Mouse (Mus musculus): ENCODE data around the gene Rxra. TPM values are rescaled to one million over a fixed set of nuclear protein-coding genes. Genes with fewer than 3 reads are reported as not detected.
A peak's percentile ranks its signal among the peaks of the same experiment; 100 is the strongest.

The Rxra gene
- total and polyA plus RNA-seq, 3 experiments, result 0.05 TPM; not detected in 2

GRCm38 (mm10) chr2:27734328-27734727 lies 58.1 kb downstream of the Rxra start:
- Histone ChIP-seq H3K4me1 (ENCODE audit: insufficient read depth, low read depth, low read length) (peaks cover 7% of the 10 kb centered on the region; the same call in 1 of the 2 replicates), H3K27me3 (ENCODE audit: insufficient read depth, low read length) (peaks cover 86% of the 10 kb centered on the region), H3K4me3 (ENCODE audit: low read depth, low read length) (no peak overlapping the region), H3K36me3 (replicated peaks) (no peaks in the 10 kb centered on the region), H3K9me3 (replicated peaks) (no peaks in the 10 kb centered on the region)
- ATAC-seq (ENCODE audit: extremely low read depth, insufficient number of reproducible peaks, low FRiP score, poor library complexity, severe bottlenecking) (no peak), DNase-seq (ENCODE audit: low spot score) (no peak)
- TF ChIP-seq GATA2 (IDR thresholded peaks at IDR 0.05; ENCODE audit: borderline replicate concordance, low read depth, low read length), result no peak
- no peak for TF ChIP-seq CTCF (IDR thresholded peaks at IDR 0.05; ENCODE audit: low read depth, low read length)
- TF ChIP-seq GATA1 (IDR thresholded peaks at IDR 0.05; ENCODE audit: borderline replicate concordance, low read length), result no peak
- no peak for TF ChIP-seq POLR2AphosphoS5 (IDR thresholded peaks at IDR 0.05; ENCODE audit: insufficient replicate concordance, low read depth, low read length)
- TF ChIP-seq TAL1 (conservative IDR thresholded peaks at IDR 0.05; ENCODE audit: low read depth, low read length), result no peak

GRCm38 (mm10) chr2:27734800-27735199 lies 58.6 kb downstream of the Rxra start:
- TF ChIP-seq CTCF (IDR thresholded peaks at IDR 0.05; ENCODE audit: low read depth, low read length) (no peak), TAL1 (conservative IDR thresholded peaks at IDR 0.05; ENCODE audit: low read depth, low read length) (no peak), POLR2AphosphoS5 (IDR thresholded peaks at IDR 0.05; ENCODE audit: insufficient replicate concordance, low read depth, low read length) (no peak), GATA1 (IDR thresholded peaks at IDR 0.05; ENCODE audit: borderline replicate concordance, low read length) (no peak)
- H3K4me3 ChIP-seq (ENCODE audit: low read depth, low read length), result no peak overlapping the region
- DNase-seq (ENCODE audit: low spot score) (no peak), ATAC-seq (ENCODE audit: extremely low read depth, insufficient number of reproducible peaks, low FRiP score, poor library complexity, severe bottlenecking) (no peak)
- no peaks in the 10 kb centered on the region for H3K9me3 ChIP-seq (replicated peaks)
- peaks cover 88% of the 10 kb centered on the region for H3K27me3 ChIP-seq (ENCODE audit: insufficient read depth, low read length)
- H3K36me3 ChIP-seq (replicated peaks), result no peaks in the 10 kb centered on the region
- H3K4me1 ChIP-seq (ENCODE audit: insufficient read depth, low read depth, low read length), result peaks cover 8% of the 10 kb centered on the region

- ATAC-seq (ENCODE audit: extremely low read depth, insufficient number of reproducible peaks, low FRiP score, poor library complexity, severe bottlenecking) (no peak), DNase-seq (ENCODE audit: low spot score) (no peak)
- Histone ChIP-seq H3K9me3 (replicated peaks) (no peaks in the 10 kb centered on the region), H3K4me1 (ENCODE audit: insufficient read depth, low read depth, low read length) (peaks cover 15% of the 10 kb centered on the region), H3K4me3 (ENCODE audit: low read depth, low read length) (no peak overlapping the region), H3K36me3 (replicated peaks) (no peaks in the 10 kb centered on the region), H3K27me3 (ENCODE audit: insufficient read depth, low read length) (peaks cover 92% of the 10 kb centered on the region)
- no peak for TF ChIP-seq GATA1 (IDR thresholded peaks at IDR 0.05; ENCODE audit: borderline replicate concordance, low read length)
- TF ChIP-seq TAL1 (conservative IDR thresholded peaks at IDR 0.05; ENCODE audit: low read depth, low read length), result no peak
- TF ChIP-seq GATA2 (IDR thresholded peaks at IDR 0.05; ENCODE audit: borderline replicate concordance, low read depth, low read length), result no peak
- TF ChIP-seq POLR2AphosphoS5 (IDR thresholded peaks at IDR 0.05; ENCODE audit: insufficient replicate concordance, low read depth, low read length), result no peak
- no peak for TF ChIP-seq CTCF (IDR thresholded peaks at IDR 0.05; ENCODE audit: low read depth, low read length)
Measured at GRCm38 (mm10) chr2:27736802-27737201, 60.6 kb downstream of the Rxra start.

- TF ChIP-seq GATA2 (IDR thresholded peaks at IDR 0.05; ENCODE audit: borderline replicate concordance, low read depth, low read length) (no peak), POLR2AphosphoS5 (IDR thresholded peaks at IDR 0.05; ENCODE audit: insufficient replicate concordance, low read depth, low read length) (no peak), GATA1 (IDR thresholded peaks at IDR 0.05; ENCODE audit: borderline replicate concordance, low read length) (no peak), CTCF (IDR thresholded peaks at IDR 0.05; ENCODE audit: low read depth, low read length) (no peak), TAL1 (conservative IDR thresholded peaks at IDR 0.05; ENCODE audit: low read depth, low read length) (no peak)
- no peak for ATAC-seq (ENCODE audit: extremely low read depth, insufficient number of reproducible peaks, low FRiP score, poor library complexity, severe bottlenecking)
- peaks cover 91% of the 10 kb centered on the region for H3K27me3 ChIP-seq (ENCODE audit: insufficient read depth, low read length)
- no peak overlapping the region for H3K4me3 ChIP-seq (ENCODE audit: low read depth, low read length)
- H3K9me3 ChIP-seq (replicated peaks), result no peaks in the 10 kb centered on the region
- no peaks in the 10 kb centered on the region for H3K36me3 ChIP-seq (replicated peaks)
- H3K4me1 ChIP-seq (ENCODE audit: insufficient read depth, low read depth, low read length), result peaks cover 15% of the 10 kb centered on the region
- DNase-seq (ENCODE audit: low spot score), result no peak
Measured at GRCm38 (mm10) chr2:27738396-27738795, 62.2 kb downstream of the Rxra start.

GRCm38 (mm10) chr2:27740091-27740608 lies 63.9 kb downstream of the Rxra start:
- DNase-seq (ENCODE audit: low spot score) (peak; percentile 62), ATAC-seq (ENCODE audit: extremely low read depth, insufficient number of reproducible peaks, low FRiP score, poor library complexity, severe bottlenecking) (peak; percentile 70)
- H3K27me3 ChIP-seq (ENCODE audit: insufficient read depth, low read length), result peaks cover 89% of the 10 kb centered on the region
- H3K36me3 ChIP-seq (replicated peaks), result no peaks in the 10 kb centered on the region
- H3K4me3 ChIP-seq (ENCODE audit: low read depth, low read length), result peak overlapping the region; percentile 45; the same call in 1 of the 2 replicates
- TF ChIP-seq GATA2 (IDR thresholded peaks at IDR 0.05; ENCODE audit: borderline replicate concordance, low read depth, low read length), result no peak
- peaks cover 21% of the 10 kb centered on the region for H3K4me1 ChIP-seq (ENCODE audit: insufficient read depth, low read depth, low read length)
- no peaks in the 10 kb centered on the region for H3K9me3 ChIP-seq (replicated peaks)

GRCm38 (mm10) chr2:27743177-27743576 lies 66.9 kb downstream of the Rxra start:
- ATAC-seq (ENCODE audit: extremely low read depth, insufficient number of reproducible peaks, low FRiP score, poor library complexity, severe bottlenecking), result no peak
- Histone ChIP-seq H3K36me3 (replicated peaks) (no peaks in the 10 kb centered on the region), H3K4me3 (ENCODE audit: low read depth, low read length) (no peak overlapping the region), H3K4me1 (ENCODE audit: insufficient read depth, low read depth, low read length) (peaks cover 24% of the 10 kb centered on the region), H3K9me3 (replicated peaks) (no peaks in the 10 kb centered on the region), H3K27me3 (ENCODE audit: insufficient read depth, low read length) (peaks cover 91% of the 10 kb centered on the region)
- no peak for TF ChIP-seq POLR2AphosphoS5 (IDR thresholded peaks at IDR 0.05; ENCODE audit: insufficient replicate concordance, low read depth, low read length)
- no peak for TF ChIP-seq GATA1 (IDR thresholded peaks at IDR 0.05; ENCODE audit: borderline replicate concordance, low read length)
- no peak for TF ChIP-seq GATA2 (IDR thresholded peaks at IDR 0.05; ENCODE audit: borderline replicate concordance, low read depth, low read length)
- TF ChIP-seq TAL1 (conservative IDR thresholded peaks at IDR 0.05; ENCODE audit: low read depth, low read length), result no peak
- TF ChIP-seq CTCF (IDR thresholded peaks at IDR 0.05; ENCODE audit: low read depth, low read length), result no peak
- no peak for DNase-seq (ENCODE audit: low spot score)
